Mouse (Mus musculus): ENCODE results near the gene Hemgn. TPM values are rescaled to one million over a fixed set of nuclear protein-coding genes. Genes with fewer than 3 reads are reported as not detected.

The Hemgn gene
- polyA plus RNA-seq (2012), result 3.2 and 5.4 TPM in 2 replicates

GRCm38 (mm10) chr4:46413406-46413805, at the start of gene Hemgn:
Gene Hemgn, minus strand, starts transcription at chr4:46413506.

DNA sequence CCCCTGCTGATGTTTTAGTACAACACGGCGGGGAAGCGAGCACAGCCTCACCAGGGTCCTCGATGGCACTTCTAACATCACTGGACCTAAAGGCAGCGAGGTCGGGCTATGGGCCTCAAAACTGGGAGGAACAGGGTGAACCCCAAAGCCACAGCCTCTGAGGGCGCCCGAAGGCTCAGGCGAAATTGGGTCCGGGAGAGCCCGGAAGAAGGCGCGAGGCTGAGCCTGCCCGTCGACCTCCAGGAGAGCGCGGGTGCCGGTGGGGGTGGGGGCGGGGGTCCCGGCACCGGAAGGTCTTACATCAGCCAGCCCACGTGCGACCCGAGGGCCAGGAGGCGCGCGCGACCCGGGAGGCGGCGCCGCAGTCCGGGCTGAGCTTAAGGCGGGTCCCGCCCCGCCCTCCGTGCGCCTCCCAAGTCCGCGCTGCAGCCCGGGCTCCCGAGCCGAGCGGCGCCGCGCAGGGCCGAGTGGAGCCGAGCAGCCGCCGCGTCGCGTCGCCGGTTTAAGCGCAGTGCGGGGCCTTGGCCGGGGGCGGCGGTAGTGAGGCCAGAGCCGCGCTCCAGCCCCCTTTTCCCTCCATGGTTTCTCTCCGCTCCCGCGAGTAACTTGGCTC, 37.3 kb upstream of the Hemgn start, which contains the start of gene Anp32b:
Gene Anp32b, plus strand, starts transcription at position 384 of the 613 bp plus-strand sequence.

DNA sequence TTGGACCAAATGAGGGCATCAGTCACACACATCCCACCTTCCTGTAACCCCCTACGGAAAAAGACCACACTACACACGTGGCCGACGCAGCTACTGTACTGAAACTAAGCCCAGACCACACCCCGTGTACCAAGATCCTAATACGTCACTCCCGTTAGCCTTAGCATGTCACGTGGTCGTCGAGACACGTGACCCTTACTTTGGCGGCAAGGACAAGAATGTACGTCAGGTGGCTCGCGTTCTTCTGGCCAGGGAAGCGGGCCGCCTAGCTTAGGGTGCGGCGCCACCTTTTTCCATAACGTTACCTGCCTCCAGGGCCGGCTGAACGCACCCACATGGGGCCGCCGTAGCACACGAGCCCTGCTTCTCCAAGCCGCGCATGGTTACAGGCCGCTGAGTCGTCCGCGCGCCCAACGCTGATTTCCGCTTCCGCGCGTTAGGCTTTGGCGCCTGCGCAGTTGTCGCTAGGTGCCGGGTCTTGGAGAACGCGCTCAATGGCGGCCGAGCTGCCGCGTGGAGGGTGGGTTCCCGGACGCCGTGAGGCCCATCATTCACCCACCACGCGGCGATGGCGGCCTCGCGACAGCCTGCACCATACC, 24.2 kb downstream of the Hemgn start, which contains the start of gene Trmo:
Gene Trmo, minus strand, starts transcription at position 425 of the 599 bp plus-strand sequence.

Other genes with a start within 250 kb of the Hemgn start
- 27.6 and 33.1 TPM in 2 replicates for gene Xpa, start 217.2 kb downstream of the Hemgn start, polyA plus RNA-seq (2012)
- 0.36 TPM in 1 of 2 replicates, not detected in the other for gene Foxe1, start 69.9 kb downstream of the Hemgn start, polyA plus RNA-seq (2012)
- 2.5 and 2.9 TPM in 2 replicates for gene Trmo, start 24.1 kb downstream of the Hemgn start, polyA plus RNA-seq (2012)
- 838 and 983 TPM in 2 replicates for gene Anp32b, start 37.4 kb upstream of the Hemgn start, polyA plus RNA-seq (2012)
- 68.9 and 70.8 TPM in 2 replicates for gene Nans, start 75.7 kb upstream of the Hemgn start, polyA plus RNA-seq (2012)
- gene Trim14, start 122.6 kb upstream of the Hemgn start, polyA plus RNA-seq (2012), result 28.5 and 33.5 TPM in 2 replicates
- 92.6 and 164 TPM in 2 replicates for gene Coro2a, start 188.7 kb upstream of the Hemgn start, polyA plus RNA-seq (2012)
- gene Tbc1d2, start 236.7 kb upstream of the Hemgn start, polyA plus RNA-seq (2012), result 11.6 and 17.5 TPM in 2 replicates